Mouse (Mus musculus) bone marrow, adult 2 months (tissue): ENCODE data around the gene Sugp2.

ENCODE experiments used
- CTCF ChIP-seq: fragments of 200-500 bp; IDR thresholded peaks from 2 replicates; pipeline ENCODE4 v1.5.1; 2011; ENCODE audit warnings: low read length, control low read depth; ENCODE audit not compliant: control insufficient read depth, insufficient read depth
- POLR2A ChIP-seq: fragments of 200-500 bp; IDR thresholded peaks from 2 replicates; pipeline ENCODE4 v1.6.1; 2011; ENCODE audit warnings: low read depth, mild to moderate bottlenecking, control low read depth, low read length, borderline replicate concordance; ENCODE audit not compliant: control insufficient read depth

DNA sequence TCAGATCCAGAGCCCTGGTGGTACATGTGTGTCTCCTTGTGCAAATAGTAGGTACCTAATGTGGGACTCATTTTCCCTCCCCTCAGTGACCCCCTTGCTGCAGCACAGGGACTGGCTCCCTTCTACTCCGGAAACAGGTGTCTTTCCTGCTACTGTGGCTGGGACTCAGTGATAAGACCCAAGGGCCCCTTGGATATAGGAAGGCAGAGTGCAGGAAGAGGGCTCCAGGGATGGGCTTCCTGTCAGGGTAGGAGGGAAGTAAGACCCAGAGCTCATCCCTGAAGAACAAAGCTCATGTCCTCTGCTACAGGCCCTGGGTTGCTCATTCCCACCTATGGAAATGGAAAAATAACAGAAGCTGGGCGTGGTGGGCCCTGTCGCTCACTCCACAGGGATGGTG, 42.5 kb downstream of the Sugp2 start:
- TF ChIP-seq CTCF = no peak
- TF ChIP-seq POLR2A = no peak
